Mouse (Mus musculus): ENCODE measurements around the gene Elmo1. TPM values are rescaled to one million over a fixed set of nuclear protein-coding genes. Genes with fewer than 3 reads are reported as not detected.

The Elmo1 gene
- polyA plus RNA-seq, 1 experiment, result not detected

GRCm38 (mm10) chr13:20211780-20212179, 121.4 kb downstream of the Elmo1 start:
- peaks cover 7% of the 10 kb centered on the region; the same call in 1 of the 2 replicates for H3K4me1 ChIP-seq (ENCODE audit: control insufficient read depth, insufficient read depth, low read length)
- 57% methylated on average over 5 of the region's 5 CpGs for WGBS
- TF ChIP-seq POLR2A (IDR thresholded peaks at IDR 0.05; ENCODE audit: insufficient read depth, low read depth, low read length) (no peak), CTCF (IDR thresholded peaks at IDR 0.05; ENCODE audit: insufficient read depth, low read depth, low read length) (no peak)
- no peak overlapping the region for H3K27ac ChIP-seq (ENCODE audit: insufficient read depth, low read depth, low read length)
- H3K4me3 ChIP-seq (ENCODE audit: insufficient read depth, low read depth, low read length), result no peak overlapping the region

- no peak for TF ChIP-seq CTCF (IDR thresholded peaks at IDR 0.05; ENCODE audit: insufficient read depth, low read depth, low read length)
- TF ChIP-seq POLR2A (IDR thresholded peaks at IDR 0.05; ENCODE audit: insufficient read depth, low read depth, low read length), result no peak
- no peak overlapping the region for H3K27ac ChIP-seq (ENCODE audit: insufficient read depth, low read depth, low read length)
- no peak overlapping the region for H3K4me3 ChIP-seq (ENCODE audit: insufficient read depth, low read depth, low read length)
- WGBS, result 96% methylated on average over 6 of the region's 6 CpGs
- H3K4me1 ChIP-seq (ENCODE audit: control insufficient read depth, insufficient read depth, low read length), result peaks cover 4% of the 10 kb centered on the region; the same call in 1 of the 2 replicates
These were observed 122.3 kb downstream of the Elmo1 start for GRCm38 (mm10) chr13:20212665-20213064.

GRCm38 (mm10) chr13:20213861-20214260, 123.5 kb downstream of the Elmo1 start:
- 91% methylated on average over 5 of the region's 5 CpGs for WGBS
- no peak overlapping the region for H3K27ac ChIP-seq (ENCODE audit: insufficient read depth, low read depth, low read length)
- TF ChIP-seq POLR2A (IDR thresholded peaks at IDR 0.05; ENCODE audit: insufficient read depth, low read depth, low read length), result no peak
- no peak for TF ChIP-seq CTCF (IDR thresholded peaks at IDR 0.05; ENCODE audit: insufficient read depth, low read depth, low read length)
- H3K4me1 ChIP-seq (ENCODE audit: control insufficient read depth, insufficient read depth, low read length), result no peaks in the 10 kb centered on the region
- no peak overlapping the region for H3K4me3 ChIP-seq (ENCODE audit: insufficient read depth, low read depth, low read length)

GRCm38 (mm10) chr13:20217453-20218090, 127.2 kb downstream of the Elmo1 start:
- TF ChIP-seq POLR2A (IDR thresholded peaks at IDR 0.05; ENCODE audit: insufficient read depth, low read depth, low read length), result no peak
- no peak for TF ChIP-seq CTCF (IDR thresholded peaks at IDR 0.05; ENCODE audit: insufficient read depth, low read depth, low read length)
- WGBS, result 45% methylated on average over 4 of the region's 4 CpGs
- Histone ChIP-seq H3K4me1 (ENCODE audit: control insufficient read depth, insufficient read depth, low read length) (no peaks in the 10 kb centered on the region), H3K27ac (ENCODE audit: insufficient read depth, low read depth, low read length) (no peak overlapping the region), H3K4me3 (ENCODE audit: insufficient read depth, low read depth, low read length) (no peak overlapping the region)

GRCm38 (mm10) chr13:20218126-20218525, 127.7 kb downstream of the Elmo1 start:
- Histone ChIP-seq H3K4me1 (ENCODE audit: control insufficient read depth, insufficient read depth, low read length) (no peaks in the 10 kb centered on the region), H3K27ac (ENCODE audit: insufficient read depth, low read depth, low read length) (no peak overlapping the region), H3K4me3 (ENCODE audit: insufficient read depth, low read depth, low read length) (no peak overlapping the region)
- TF ChIP-seq POLR2A (IDR thresholded peaks at IDR 0.05; ENCODE audit: insufficient read depth, low read depth, low read length) (no peak), CTCF (IDR thresholded peaks at IDR 0.05; ENCODE audit: insufficient read depth, low read depth, low read length) (no peak)
- WGBS, result 51% methylated on average over 4 of the region's 4 CpGs

GRCm38 (mm10) chr13:20220414-20220813, 130.0 kb downstream of the Elmo1 start:
- H3K4me1 ChIP-seq (ENCODE audit: control insufficient read depth, insufficient read depth, low read length), result no peaks in the 10 kb centered on the region
- TF ChIP-seq POLR2A (IDR thresholded peaks at IDR 0.05; ENCODE audit: insufficient read depth, low read depth, low read length), result no peak
- TF ChIP-seq CTCF (IDR thresholded peaks at IDR 0.05; ENCODE audit: insufficient read depth, low read depth, low read length), result no peak
- H3K27ac ChIP-seq (ENCODE audit: insufficient read depth, low read depth, low read length), result no peak overlapping the region

GRCm38 (mm10) chr13:20227923-20228705, 137.7 kb downstream of the Elmo1 start:
- TF ChIP-seq POLR2A (IDR thresholded peaks at IDR 0.05; ENCODE audit: insufficient read depth, low read depth, low read length) (no peak), CTCF (IDR thresholded peaks at IDR 0.05; ENCODE audit: insufficient read depth, low read depth, low read length) (no peak)
- no peak overlapping the region for H3K4me3 ChIP-seq (ENCODE audit: insufficient read depth, low read depth, low read length)
- 63% methylated on average over 11 of the region's 11 CpGs for WGBS
- no peaks in the 10 kb centered on the region for H3K4me1 ChIP-seq (ENCODE audit: control insufficient read depth, insufficient read depth, low read length)
- H3K27ac ChIP-seq (ENCODE audit: insufficient read depth, low read depth, low read length), result no peak overlapping the region

More at GRCm38 (mm10) chr13:20220414-20220813, 130.0 kb downstream of the Elmo1 start:
- no peak overlapping the region for H3K4me3 ChIP-seq (ENCODE audit: insufficient read depth, low read depth, low read length)

- no peak overlapping the region for H3K27ac ChIP-seq (ENCODE audit: insufficient read depth, low read depth, low read length)
- H3K4me3 ChIP-seq (ENCODE audit: insufficient read depth, low read depth, low read length), result no peak overlapping the region
- H3K4me1 ChIP-seq (ENCODE audit: control insufficient read depth, insufficient read depth, low read length), result no peaks in the 10 kb centered on the region
- WGBS, result 79% methylated on average over 11 of the region's 11 CpGs
- TF ChIP-seq CTCF (IDR thresholded peaks at IDR 0.05; ENCODE audit: insufficient read depth, low read depth, low read length) (no peak), POLR2A (IDR thresholded peaks at IDR 0.05; ENCODE audit: insufficient read depth, low read depth, low read length) (no peak)
These were observed 141.7 kb downstream of the Elmo1 start for GRCm38 (mm10) chr13:20231837-20232728.

All from olfactory bulb, adult 2 months (tissue).